Mouse (Mus musculus) forebrain, embryonic 13.5 days (tissue): ENCODE data around the gene Abraxas1. TPM values are rescaled to one million over a fixed set of nuclear protein-coding genes. Genes with fewer than 3 reads are reported as not detected.

Source experiments
- ATAC-seq: fragments of 200-750 bp; cut with Nextera tagmentation; 2 replicates; pipeline ENCODE4 v1.8.0; 2017
- H3K27ac ChIP-seq: fragments of 300-500 bp; sonication (generic); 2 replicates; pipeline ENCODE4 v1.5.1; 2015; ENCODE audit warnings: inconsistent platforms, mild to moderate bottlenecking, moderate library complexity
- H3K27me3 ChIP-seq: fragments of 300-500 bp; sonication (generic); 2 replicates; pipeline ENCODE4 v1.6.1; 2015; ENCODE audit warnings: mild to moderate bottlenecking, inconsistent platforms
- H3K36me3 ChIP-seq: fragments of 300-500 bp; sonication (generic); 2 replicates; pipeline ENCODE4 v1.6.1; 2015; ENCODE audit warnings: mild to moderate bottlenecking, inconsistent platforms; ENCODE audit not compliant: poor library complexity, severe bottlenecking
- H3K4me1 ChIP-seq: fragments of 300-500 bp; sonication (generic); 2 replicates; pipeline ENCODE4 v1.6.1; 2015; ENCODE audit warnings: inconsistent platforms
- H3K4me2 ChIP-seq: fragments of 300-500 bp; sonication (generic); 2 replicates; pipeline ENCODE4 v1.6.1; 2015; ENCODE audit warnings: inconsistent platforms, mild to moderate bottlenecking, moderate library complexity
- H3K4me3 ChIP-seq: fragments of 300-500 bp; sonication (generic); 2 replicates; pipeline ENCODE4 v1.5.1; 2015; ENCODE audit warnings: mild to moderate bottlenecking, inconsistent platforms
- H3K9ac ChIP-seq: fragments of 300-500 bp; sonication (generic); 2 replicates; pipeline ENCODE4 v1.6.1; 2015; ENCODE audit warnings: mild to moderate bottlenecking, inconsistent platforms
- H3K9me3 ChIP-seq: fragments of 300-500 bp; sonication (generic); replicated peaks from 2 replicates; pipeline ENCODE4 v1.6.1; 2016; ENCODE audit warnings: inconsistent platforms
- WGBS: fragments of 180-500 bp; shearing (Covaris S2); methylation state at CpG from one replicate; pipeline ENCODE4 v1.1.7; 2015; 5-methylcytosine and 5-hydroxymethylcytosine counted together
- polyA plus RNA-seq: library from polyadenylated mRNA; unstranded; fragments of >200 nt; fragmentation: Nextera tagmentation; extraction: Ambion mirVana; gene quantifications from 2 replicates; pipeline ENCODE4 v1.2.1, GENCODE M21; 2015

The Abraxas1 gene
- 24.9 and 25.8 TPM in 2 replicates for polyA plus RNA-seq

GRCm38 (mm10) chr5:100820483-100821184 is at the start of gene Abraxas1:
Gene Abraxas1, minus strand, starts transcription at chr5:100820965.
- Histone ChIP-seq H3K27ac (peak within 1 kb of the TSS; percentile 79), H3K9ac (peak within 1 kb of the TSS; percentile 84), H3K4me3 (peak within 1 kb of the TSS; percentile 69), H3K9me3 (no peaks in the 10 kb centered on the region), H3K4me2 (peak within 1 kb of the TSS; percentile 83), H3K4me1 (peaks cover 7% of the 10 kb centered on the region), H3K36me3 (peaks cover 6% of the 10 kb centered on the region; the same call in 1 of the 2 replicates), H3K27me3 (no peaks in the 10 kb centered on the region)
- WGBS = under 1% methylated on average over 62 of the region's 63 CpGs
- ATAC-seq = peak; percentile 99

GRCm38 (mm10) chr5:100869197-100869895 is 48.6 kb upstream of the Abraxas1 start:
- ATAC-seq = no peak
- no peak overlapping the region for H3K9ac ChIP-seq
- no peak overlapping the region for H3K27ac ChIP-seq
- no peak overlapping the region for H3K4me2 ChIP-seq
- WGBS = 75% methylated on average over 4 of the region's 4 CpGs
- no peaks in the 10 kb centered on the region for H3K36me3 ChIP-seq
- H3K4me3 ChIP-seq = no peak overlapping the region
- 0 out of 2 replicates have a peak, but pooled peaks cover 7% of the 10 kb centered on the region for H3K9me3 ChIP-seq
- H3K27me3 ChIP-seq = no peaks in the 10 kb centered on the region
- no peaks in the 10 kb centered on the region for H3K4me1 ChIP-seq

GRCm38 (mm10) chr5:100866183-100866582 is 45.4 kb upstream of the Abraxas1 start:
- Histone ChIP-seq H3K4me1 (no peaks in the 10 kb centered on the region), H3K4me2 (no peak overlapping the region), H3K36me3 (no peaks in the 10 kb centered on the region), H3K27me3 (no peaks in the 10 kb centered on the region), H3K27ac (no peak overlapping the region), H3K4me3 (no peak overlapping the region), H3K9ac (no peak overlapping the region), H3K9me3 (0 out of 2 replicates have a peak, but pooled peaks cover 3% of the 10 kb centered on the region)
- 67% methylated on average over 2 of the region's 2 CpGs for WGBS
- ATAC-seq = no peak

- 83% methylated on average over 6 of the region's 6 CpGs for WGBS
- H3K9me3 ChIP-seq = no peaks in the 10 kb centered on the region
- no peak for ATAC-seq
Measured at GRCm38 (mm10) chr5:100864438-100864837, 43.7 kb upstream of the Abraxas1 start.

GRCm38 (mm10) chr5:100863091-100863490 is 42.3 kb upstream of the Abraxas1 start:
- H3K4me3 ChIP-seq = no peak overlapping the region
- no peak overlapping the region for H3K27ac ChIP-seq
- ATAC-seq = no peak
- no peaks in the 10 kb centered on the region for H3K36me3 ChIP-seq
- no peak overlapping the region for H3K9ac ChIP-seq
- 39% methylated on average over 2 of the region's 2 CpGs for WGBS
- no peaks in the 10 kb centered on the region for H3K4me1 ChIP-seq
- H3K9me3 ChIP-seq = no peaks in the 10 kb centered on the region
- H3K27me3 ChIP-seq = no peaks in the 10 kb centered on the region
- H3K4me2 ChIP-seq = no peak overlapping the region

More at GRCm38 (mm10) chr5:100864438-100864837, 43.7 kb upstream of the Abraxas1 start:
- Histone ChIP-seq H3K4me2 (no peak overlapping the region), H3K4me3 (no peak overlapping the region), H3K27ac (no peak overlapping the region), H3K9ac (no peak overlapping the region), H3K27me3 (no peaks in the 10 kb centered on the region), H3K4me1 (no peaks in the 10 kb centered on the region), H3K36me3 (no peaks in the 10 kb centered on the region)

GRCm38 (mm10) chr5:100861811-100862210 is 41.0 kb upstream of the Abraxas1 start:
- H3K36me3 ChIP-seq = no peaks in the 10 kb centered on the region
- H3K4me2 ChIP-seq = no peak overlapping the region
- no peak overlapping the region for H3K27ac ChIP-seq
- no peaks in the 10 kb centered on the region for H3K9me3 ChIP-seq
- ATAC-seq = no peak
- H3K9ac ChIP-seq = no peak overlapping the region
- H3K4me1 ChIP-seq = no peaks in the 10 kb centered on the region
- WGBS = 83% methylated on average over 7 of the region's 7 CpGs
- H3K4me3 ChIP-seq = no peak overlapping the region
- H3K27me3 ChIP-seq = no peaks in the 10 kb centered on the region

- Histone ChIP-seq H3K4me3 (no peak overlapping the region), H3K27me3 (no peaks in the 10 kb centered on the region), H3K9me3 (no peaks in the 10 kb centered on the region), H3K4me2 (no peak overlapping the region), H3K36me3 (no peaks in the 10 kb centered on the region), H3K9ac (no peak overlapping the region), H3K27ac (no peak overlapping the region), H3K4me1 (no peaks in the 10 kb centered on the region)
- WGBS = 78% methylated on average over 4 of the region's 4 CpGs
- no peak for ATAC-seq
Measured at GRCm38 (mm10) chr5:100861140-100861539, 40.4 kb upstream of the Abraxas1 start.

- WGBS = 79% methylated on average over 12 of the region's 12 CpGs
- Histone ChIP-seq H3K9ac (no peak overlapping the region), H3K9me3 (no peaks in the 10 kb centered on the region), H3K4me3 (no peak overlapping the region), H3K36me3 (no peaks in the 10 kb centered on the region), H3K27me3 (no peaks in the 10 kb centered on the region), H3K27ac (no peak overlapping the region), H3K4me1 (no peaks in the 10 kb centered on the region), H3K4me2 (no peak overlapping the region)
- ATAC-seq = no peak
Measured at GRCm38 (mm10) chr5:100860417-100861053, 39.8 kb upstream of the Abraxas1 start.

- Histone ChIP-seq H3K4me3 (no peak overlapping the region), H3K4me2 (no peak overlapping the region), H3K9me3 (no peaks in the 10 kb centered on the region), H3K36me3 (no peaks in the 10 kb centered on the region), H3K4me1 (no peaks in the 10 kb centered on the region), H3K27ac (no peak overlapping the region), H3K9ac (no peak overlapping the region), H3K27me3 (0 out of 2 replicates have a peak, but pooled peaks cover 3% of the 10 kb centered on the region)
- ATAC-seq = no peak
- WGBS = 89% methylated on average over 3 of the region's 3 CpGs
Measured at GRCm38 (mm10) chr5:100856552-100856951, 35.8 kb upstream of the Abraxas1 start.

- Histone ChIP-seq H3K9ac (no peak overlapping the region), H3K4me1 (no peaks in the 10 kb centered on the region), H3K27ac (no peak overlapping the region), H3K9me3 (no peaks in the 10 kb centered on the region), H3K27me3 (0 out of 2 replicates have a peak, but pooled peaks cover 3% of the 10 kb centered on the region), H3K4me2 (no peak overlapping the region), H3K36me3 (no peaks in the 10 kb centered on the region), H3K4me3 (no peak overlapping the region)
- no peak for ATAC-seq
- WGBS = 95% methylated on average over 4 of the region's 4 CpGs
Measured at GRCm38 (mm10) chr5:100853963-100854362, 33.2 kb upstream of the Abraxas1 start.

- Histone ChIP-seq H3K27ac (no peak overlapping the region), H3K9me3 (no peaks in the 10 kb centered on the region; the same call in 1 of the 2 replicates), H3K36me3 (no peaks in the 10 kb centered on the region), H3K4me2 (peak overlapping the region; percentile 95), H3K4me3 (no peak overlapping the region), H3K27me3 (peaks cover 52% of the 10 kb centered on the region), H3K9ac (no peak overlapping the region), H3K4me1 (peaks cover 17% of the 10 kb centered on the region)
- 18% methylated on average over 2 of the region's 2 CpGs for WGBS
- no peak for ATAC-seq
Measured at GRCm38 (mm10) chr5:100847143-100847542, 26.4 kb upstream of the Abraxas1 start.

GRCm38 (mm10) chr5:100846599-100846920 is 25.8 kb upstream of the Abraxas1 start:
- H3K27me3 ChIP-seq = peaks cover 52% of the 10 kb centered on the region
- peaks cover 17% of the 10 kb centered on the region for H3K4me1 ChIP-seq
- ATAC-seq = 0 out of 2 replicates have a peak, but pooled peaks have one; percentile 3
- peak overlapping the region; percentile 66 for H3K9ac ChIP-seq
- under 1% methylated on average over 22 of the region's 22 CpGs for WGBS
- H3K4me2 ChIP-seq = peak overlapping the region; percentile 95
- no peaks in the 10 kb centered on the region for H3K36me3 ChIP-seq
- no peaks in the 10 kb centered on the region; the same call in 1 of the 2 replicates for H3K9me3 ChIP-seq
- H3K27ac ChIP-seq = no peak overlapping the region
- peak overlapping the region; percentile 54 for H3K4me3 ChIP-seq
